In the genomic region with DNA sequence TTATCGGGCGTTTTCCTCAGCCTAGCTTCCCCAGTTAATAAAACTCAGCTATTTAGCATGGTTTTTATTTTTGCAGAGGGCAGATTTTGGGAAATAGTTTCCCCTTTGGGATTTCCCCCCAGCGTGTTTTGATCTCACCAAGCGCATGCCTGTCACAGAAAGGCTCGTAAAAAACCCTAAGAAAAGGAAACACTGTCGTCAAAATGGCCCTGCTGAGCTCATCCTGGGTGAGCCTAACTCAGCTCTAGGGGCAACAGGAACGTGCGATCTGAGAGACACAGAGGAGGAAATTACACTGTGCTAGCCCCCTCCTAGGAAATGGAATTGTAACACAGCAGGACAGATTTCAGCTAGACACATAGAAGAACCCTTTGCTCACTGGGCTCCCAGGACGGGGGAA, we compare ENCODE assay signal across 16 mouse cellular contexts. TPM values are rescaled to one million over a fixed set of nuclear protein-coding genes. Genes with fewer than 3 reads are reported as not detected.
DNase-seq lines count a peak whose midpoint lies in the region; ATAC-seq and TF ChIP-seq lines count a peak whose summit lies in the region.
"Had no signal": no experiment of that assay in that cellular context is flagged by ENCODE, and none has a peak within 500 bp of the region (broad histone marks: within the 10 kb centered on the region; RNA-seq: fewer than 3 reads in every experiment).

No protein-coding gene starts in this region.

- in situ Hi-C loops in CH12.LX (cut with MboI; ENCODE audit: low pct_ligation_motif_present, low pct_unique_long_range_greater_than_20kb, low sequenced_read_pairs): loop anchor here (25.0 kb wide), 1 partner anchor 506 kb away; no protein-coding TSS in a partner anchor

- TF ChIP-seq RAD21 in CH12.LX (IDR thresholded peaks at IDR 0.05; ENCODE audit: low read depth, low read length): no peak

- dilution Hi-C loops in CH12.LX (cut with MboI; ENCODE audit: extremely low pct_ligation_motif_present, extremely low pct_unique_long_range_greater_than_20kb, low sequenced_read_pairs): no loop called here

- DNase-seq in kidney, postnatal 36 days: no peak
- DNase-seq in CH12.LX (ENCODE audit: extremely low read depth): peak; percentile 73
- DNase-seq in embryonic facial prominence, embryonic 14.5 days (ENCODE audit: low spot score): no peak
- DNase-seq: adrenal gland, adult 2 months; cerebellum, adult 9-11 months; kidney, adult 11 months; lung, adult 2 months; thymus, postnatal 14 days had no signal

- WGBS in kidney, embryonic 14.5 days: 25% methylated on average over 9 of the region's 9 CpGs
- 27% methylated on average over 9 of the region's 9 CpGs for WGBS in embryonic facial prominence, embryonic 14.5 days
- WGBS in midbrain, embryonic 15.5 days: 30% methylated on average over 9 of the region's 9 CpGs
- 37% methylated on average over 9 of the region's 9 CpGs for WGBS in liver, embryonic 12.5 days (ENCODE audit: insufficient replicate concordance)
- 47% methylated on average over 9 of the region's 9 CpGs for whole genome bisulfite sequencing in intestine, postnatal 0 days

- no peak for TF ChIP-seq POLR2A in CH12.LX (IDR thresholded peaks at IDR 0.05; ENCODE audit: low read depth, low read length)

- H3K4me1 ChIP-seq in kidney, embryonic 14.5 days (ENCODE audit: control insufficient read depth, insufficient read depth, low read length): 0 out of 2 replicates have a peak, but pooled peaks cover 4% of the 10 kb centered on the region
- peaks cover 0 to 43% of the 10 kb centered on the region in 2 experiments; a peak in 2 of 4 replicates for H3K4me1 ChIP-seq in CH12.LX (ENCODE audit: control insufficient read depth in 1 of 2, insufficient read depth in 2 of 2)
- H3K4me1 ChIP-seq in embryonic facial prominence, embryonic 14.5 days (ENCODE audit: control insufficient read depth, insufficient read depth, low read length): peaks cover 3% of the 10 kb centered on the region; the same call in 1 of the 2 replicates
- peaks cover 23% of the 10 kb centered on the region for H3K4me1 ChIP-seq in midbrain, embryonic 15.5 days
- no peaks in the 10 kb centered on the region for H3K4me1 ChIP-seq in liver, embryonic 12.5 days
- H3K4me1 ChIP-seq in intestine, postnatal 0 days (replicated peaks; ENCODE audit: control insufficient read depth, insufficient read depth, low read length): no peaks in the 10 kb centered on the region
- H3K4me1 ChIP-seq: megakaryocyte, embryonic 14.5 days had no signal

- H3K27ac ChIP-seq in kidney, embryonic 14.5 days (ENCODE audit: low read depth, low read length): no peak overlapping the region
- H3K27ac ChIP-seq in CH12.LX (ENCODE audit: insufficient read depth, low read depth): no peak overlapping the region
- H3K27ac ChIP-seq in embryonic facial prominence, embryonic 14.5 days (replicated peaks; ENCODE audit: low read depth, low read length): no peak overlapping the region
- peak overlapping the region; percentile 45 for H3K27ac ChIP-seq in midbrain, embryonic 15.5 days
- H3K27ac ChIP-seq in liver, embryonic 12.5 days: no peak overlapping the region
- H3K27ac ChIP-seq in intestine, postnatal 0 days (ENCODE audit: low read depth, low read length): no peak overlapping the region
- H3K27ac ChIP-seq: embryonic facial prominence, embryonic 12.5 days; heart, embryonic 10.5 days had no signal

- H3K4me2 ChIP-seq in kidney, embryonic 14.5 days (replicated peaks; ENCODE audit: low read depth, low read length): no peak overlapping the region
- no peak overlapping the region; the same call in 1 of the 2 replicates for H3K4me2 ChIP-seq in CH12.LX (ENCODE audit: insufficient read depth, low read depth, poor library complexity, severe bottlenecking)
- H3K4me2 ChIP-seq in embryonic facial prominence, embryonic 14.5 days (ENCODE audit: low read depth, low read length): peak overlapping the region; percentile 27
- no peak overlapping the region; the same call in 1 of the 2 replicates for H3K4me2 ChIP-seq in midbrain, embryonic 15.5 days
- no peak overlapping the region for H3K4me2 ChIP-seq in liver, embryonic 12.5 days
- no peak overlapping the region for H3K4me2 ChIP-seq in intestine, postnatal 0 days (replicated peaks; ENCODE audit: low read depth)
- H3K4me2 ChIP-seq: embryonic facial prominence, embryonic 12.5 days; liver, embryonic 11.5 days had no signal

- 0 out of 2 replicates have a peak overlapping the region, but pooled peaks have one; percentile 12 for H3K9ac ChIP-seq in kidney, embryonic 14.5 days (ENCODE audit: low read depth, low read length)
- no peak overlapping the region for H3K9ac ChIP-seq in CH12.LX (ENCODE audit: insufficient read depth, low read depth)
- no peak overlapping the region for H3K9ac ChIP-seq in embryonic facial prominence, embryonic 14.5 days (ENCODE audit: low read depth, low read length)
- H3K9ac ChIP-seq in midbrain, embryonic 15.5 days: no peak overlapping the region
- no peak overlapping the region for H3K9ac ChIP-seq in liver, embryonic 12.5 days
- H3K9ac ChIP-seq in intestine, postnatal 0 days (ENCODE audit: low read depth, low read length): no peak overlapping the region
- H3K9ac ChIP-seq: embryonic facial prominence, embryonic 12.5 days had no signal

- H3K4me3 ChIP-seq in kidney, embryonic 14.5 days (ENCODE audit: low read length): no peak overlapping the region
- H3K4me3 ChIP-seq in CH12.LX (replicated peaks in 1 of 3; ENCODE audit: low read depth in 2 of 3, low read length in 2 of 3, poor library complexity in 1 of 3): peak overlapping the region in 1 of 3 experiments; percentile 20
- H3K4me3 ChIP-seq in embryonic facial prominence, embryonic 14.5 days (ENCODE audit: low read depth, low read length): no peak overlapping the region
- H3K4me3 ChIP-seq in midbrain, embryonic 15.5 days: no peak overlapping the region
- no peak overlapping the region for H3K4me3 ChIP-seq in liver, embryonic 12.5 days
- H3K4me3 ChIP-seq in intestine, postnatal 0 days (ENCODE audit: low read depth, low read length): no peak overlapping the region
- H3K4me3 ChIP-seq: embryonic facial prominence, embryonic 12.5 days; heart, embryonic 10.5 days; megakaryocyte, embryonic 14.5 days had no signal

- no peaks in the 10 kb centered on the region for H3K36me3 ChIP-seq in kidney, embryonic 14.5 days (ENCODE audit: control insufficient read depth, insufficient read depth, low read length)
- no peaks in the 10 kb centered on the region for H3K36me3 ChIP-seq in CH12.LX (replicated peaks in 1 of 2; ENCODE audit: control insufficient read depth in 1 of 2, insufficient read depth in 1 of 2, low read length in 1 of 2)
- no peaks in the 10 kb centered on the region for H3K36me3 ChIP-seq in embryonic facial prominence, embryonic 14.5 days (ENCODE audit: control insufficient read depth, insufficient read depth, low read length)
- peaks cover 10% of the 10 kb centered on the region; the same call in 1 of the 2 replicates for H3K36me3 ChIP-seq in midbrain, embryonic 15.5 days (replicated peaks)
- no peaks in the 10 kb centered on the region for H3K36me3 ChIP-seq in liver, embryonic 12.5 days
- no peaks in the 10 kb centered on the region for H3K36me3 ChIP-seq in intestine, postnatal 0 days (ENCODE audit: control insufficient read depth, insufficient read depth)
- H3K36me3 ChIP-seq: embryonic facial prominence, embryonic 12.5 days; heart, embryonic 10.5 days had no signal

- no peak for TF ChIP-seq CTCF in CH12.LX (conservative IDR thresholded peaks at IDR 0.05 in 1 of 2, IDR thresholded peaks at IDR 0.05 in 1 of 2; ENCODE audit: low read depth in 2 of 2, low read length in 2 of 2)
- no peak for TF ChIP-seq CTCF in intestine, postnatal 0 days (IDR thresholded peaks at IDR 0.05; ENCODE audit: low read depth)

- ATAC-seq in kidney, embryonic 14.5 days (ENCODE audit: low FRiP score, low TSS enrichment): no peak
- ATAC-seq in embryonic facial prominence, embryonic 14.5 days (ENCODE audit: low read depth): no peak
- ATAC-seq in midbrain, embryonic 15.5 days (replicated peaks): no peak
- ATAC-seq in liver, embryonic 12.5 days: no peak
- ATAC-seq in intestine, postnatal 0 days: no peak

- H3K9me3 ChIP-seq in kidney, embryonic 14.5 days (ENCODE audit: control insufficient read depth, low read length): no peaks in the 10 kb centered on the region
- peaks cover 2% of the 10 kb centered on the region for H3K9me3 ChIP-seq in CH12.LX (replicated peaks; ENCODE audit: low read length)
- 0 out of 2 replicates have a peak, but pooled peaks cover 3% of the 10 kb centered on the region for H3K9me3 ChIP-seq in embryonic facial prominence, embryonic 14.5 days (ENCODE audit: control insufficient read depth, low read length)
- no peaks in the 10 kb centered on the region for H3K9me3 ChIP-seq in midbrain, embryonic 15.5 days
- H3K9me3 ChIP-seq in liver, embryonic 12.5 days (replicated peaks): no peaks in the 10 kb centered on the region
- no peaks in the 10 kb centered on the region for H3K9me3 ChIP-seq in intestine, postnatal 0 days (ENCODE audit: control insufficient read depth)
- H3K9me3 ChIP-seq: embryonic facial prominence, embryonic 12.5 days; heart, embryonic 10.5 days had no signal

- no peaks in the 10 kb centered on the region for H3K79me2 ChIP-seq in CH12.LX (replicated peaks; ENCODE audit: control insufficient read depth, extremely low read depth, insufficient read depth, poor library complexity, severe bottlenecking)

- TF ChIP-seq EP300 in CH12.LX (IDR thresholded peaks at IDR 0.05; ENCODE audit: low read length): no peak

- no peaks in the 10 kb centered on the region for H3K27me3 ChIP-seq in kidney, embryonic 14.5 days (ENCODE audit: control insufficient read depth, insufficient read depth, low read length)
- H3K27me3 ChIP-seq in CH12.LX (replicated peaks): peaks cover 13% of the 10 kb centered on the region
- no peaks in the 10 kb centered on the region for H3K27me3 ChIP-seq in embryonic facial prominence, embryonic 14.5 days (replicated peaks; ENCODE audit: control insufficient read depth, insufficient read depth, low read length)
- H3K27me3 ChIP-seq in midbrain, embryonic 15.5 days (replicated peaks): no peaks in the 10 kb centered on the region
- no peaks in the 10 kb centered on the region for H3K27me3 ChIP-seq in liver, embryonic 12.5 days (replicated peaks)
- H3K27me3 ChIP-seq in intestine, postnatal 0 days (replicated peaks; ENCODE audit: control insufficient read depth, insufficient read depth, low read length): no peaks in the 10 kb centered on the region
- H3K27me3 ChIP-seq: embryonic facial prominence, embryonic 12.5 days; megakaryocyte, embryonic 14.5 days had no signal

TF ChIP-seq in CH12.LX, 34 proteins besides CTCF, POLR2A, EP300 and RAD21 (continues in another document):
- no peak for TF ChIP-seq UBTF (IDR thresholded peaks at IDR 0.05; ENCODE audit: low read depth, low read length)

RNA-seq across cellular contexts. Expression of a gene that starts 51.4 kb away (rescaled TPM):
- 5.0 and 9.5 TPM in 2 replicates for polyA plus RNA-seq in kidney, embryonic 14.5 days (2014; fragmentation: Nextera tagmentation; extraction: Ambion mirVana)
- total RNA-seq in CH12.LX (2012; rRNA removed): 0.89 and 1.5 TPM in 2 replicates
- total RNA-seq in CH12.LX (2014; rRNA removed): 2.0 and 2.4 TPM in 2 replicates
- 8.7 and 13.8 TPM in 2 replicates for polyA plus RNA-seq in CH12.LX (2012; ENCODE audit: insufficient read length, low read depth)
- polyA plus RNA-seq in embryonic facial prominence, embryonic 14.5 days (2014; fragmentation: Nextera tagmentation; extraction: Ambion mirVana): 4.1 and 4.3 TPM in 2 replicates
- polyA plus RNA-seq in midbrain, embryonic 15.5 days (2015; fragmentation: Nextera tagmentation; extraction: Ambion mirVana): 13.2 and 18.1 TPM in 2 replicates
- 3.0 and 3.1 TPM in 2 replicates for polyA plus RNA-seq in liver, embryonic 12.5 days (2016; fragmentation: Nextera tagmentation; extraction: Ambion mirVana)
- 16.1 and 18.8 TPM in 2 replicates for polyA plus RNA-seq in intestine, postnatal 0 days (2015; fragmentation: Nextera tagmentation; extraction: Ambion mirVana)
